Mouse (Mus musculus) stomach, embryonic 14.5 days (tissue): ENCODE data around the gene Tbc1d5. TPM values are rescaled to one million over a fixed set of nuclear protein-coding genes. Genes with fewer than 3 reads are reported as not detected.

ENCODE experiments used
- ATAC-seq: fragments of 200-750 bp; cut with Nextera tagmentation; 2 replicates; pipeline ENCODE4 v1.8.0; 2017; ENCODE audit warnings: low read depth, moderate TSS enrichment; ENCODE audit not compliant: insufficient number of reproducible peaks, insufficient read depth, low FRiP score
- H3K27ac ChIP-seq: fragments of 300-500 bp; sonication (generic); 2 replicates; pipeline ENCODE4 v1.5.1; 2014; ENCODE audit warnings: mild to moderate bottlenecking, low read length, moderate library complexity, mixed read lengths
- H3K27me3 ChIP-seq: fragments of 300-500 bp; sonication (generic); 2 replicates; pipeline ENCODE4 v1.6.1; 2014; ENCODE audit warnings: low read length, control low read depth, mixed read lengths; ENCODE audit not compliant: control insufficient read depth, insufficient read depth
- H3K36me3 ChIP-seq: fragments of 300-500 bp; sonication (generic); 2 replicates; pipeline ENCODE4 v1.6.1; 2014; ENCODE audit warnings: mild to moderate bottlenecking, control low read depth, low read length, moderate library complexity, mixed read lengths; ENCODE audit not compliant: control insufficient read depth, insufficient read depth
- H3K4me1 ChIP-seq: fragments of 300-500 bp; sonication (generic); 2 replicates; pipeline ENCODE4 v1.6.1; 2014; ENCODE audit warnings: low read length, control low read depth, mixed read lengths; ENCODE audit not compliant: control insufficient read depth, insufficient read depth
- H3K4me2 ChIP-seq: fragments of 300-500 bp; sonication (generic); replicated peaks from 2 replicates; pipeline ENCODE4 v1.6.1; 2014; ENCODE audit warnings: low read depth, low read length, control low read depth
- H3K4me3 ChIP-seq: fragments of 300-500 bp; sonication (generic); 2 replicates; pipeline ENCODE4 v1.5.1; 2014; ENCODE audit warnings: low read depth, low read length, control low read depth
- H3K9ac ChIP-seq: fragments of 300-500 bp; sonication (generic); replicated peaks from 2 replicates; pipeline ENCODE4 v1.6.1; 2014; ENCODE audit warnings: low read depth, mild to moderate bottlenecking, control low read depth, low read length, moderate library complexity, mixed read lengths
- H3K9me3 ChIP-seq: fragments of 300-500 bp; sonication (generic); 2 replicates; pipeline ENCODE4 v1.6.1; 2016; ENCODE audit warnings: low read depth, low read length, control low read depth; ENCODE audit not compliant: control insufficient read depth
- WGBS: fragments of 180-500 bp; shearing (Covaris S2); extraction: QIAGEN DNeasy Blood & Tissue Kit; methylation state at CpG from one replicate; pipeline ENCODE4 v1.1.7; 2014; 5-methylcytosine and 5-hydroxymethylcytosine counted together
- polyA plus RNA-seq: library from polyadenylated mRNA; unstranded; fragments of >200 nt; fragmentation: Nextera tagmentation; extraction: Ambion mirVana; gene quantifications from 2 replicates; pipeline ENCODE4 v1.2.1, GENCODE M21; 2014

The Tbc1d5 gene
- polyA plus RNA-seq, 1 experiment from 2014 or later, result 14.3 TPM

- Histone ChIP-seq H3K9me3 (no peaks in the 10 kb centered on the region), H3K4me3 (no peak overlapping the region), H3K27ac (no peak overlapping the region), H3K4me1 (no peaks in the 10 kb centered on the region), H3K36me3 (no peaks in the 10 kb centered on the region), H3K27me3 (no peaks in the 10 kb centered on the region), H3K4me2 (no peak overlapping the region), H3K9ac (no peak overlapping the region)
- no peak for ATAC-seq
- WGBS, result 34% methylated on average over 1 of the region's 1 CpGs
Measured at GRCm38 (mm10) chr17:50972142-50972541, 207.0 kb downstream of the Tbc1d5 start.

DNA sequence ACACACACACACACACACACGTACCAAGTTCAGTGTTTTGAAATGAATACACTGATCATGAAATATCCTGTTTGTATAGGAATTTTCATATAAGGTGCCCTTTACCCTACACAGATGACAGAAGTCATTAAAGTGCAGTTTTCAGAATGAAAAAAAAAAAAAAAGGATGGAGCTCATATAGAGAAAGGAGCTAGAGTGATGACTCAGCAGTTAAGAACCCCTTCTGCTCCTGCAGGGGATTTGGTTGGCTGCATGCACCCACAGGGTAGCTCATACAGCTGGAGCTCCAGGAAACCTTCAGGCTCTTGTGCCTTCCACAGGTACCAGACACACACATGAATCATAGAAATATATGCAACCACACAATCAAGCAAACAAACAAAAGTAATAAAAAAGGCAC lies 213.0 kb downstream of the Tbc1d5 start:
- no peak overlapping the region for H3K4me2 ChIP-seq
- H3K36me3 ChIP-seq, result no peaks in the 10 kb centered on the region
- WGBS, result 83% methylated on average over 1 of the region's 1 CpGs
- H3K4me1 ChIP-seq, result no peaks in the 10 kb centered on the region
- no peaks in the 10 kb centered on the region for H3K9me3 ChIP-seq
- H3K9ac ChIP-seq, result no peak overlapping the region
- H3K27ac ChIP-seq, result no peak overlapping the region
- H3K27me3 ChIP-seq, result no peaks in the 10 kb centered on the region
- ATAC-seq, result no peak
- no peak overlapping the region for H3K4me3 ChIP-seq

- Histone ChIP-seq H3K27ac (no peak overlapping the region), H3K4me3 (no peak overlapping the region), H3K27me3 (no peaks in the 10 kb centered on the region), H3K4me2 (no peak overlapping the region), H3K9me3 (no peaks in the 10 kb centered on the region), H3K36me3 (no peaks in the 10 kb centered on the region), H3K4me1 (no peaks in the 10 kb centered on the region), H3K9ac (no peak overlapping the region)
- 89% methylated on average over 9 of the region's 9 CpGs for WGBS
- ATAC-seq, result no peak
Measured at GRCm38 (mm10) chr17:50954313-50954712, 224.8 kb downstream of the Tbc1d5 start.

- Histone ChIP-seq H3K27ac (no peak overlapping the region), H3K27me3 (no peaks in the 10 kb centered on the region), H3K4me3 (no peak overlapping the region), H3K4me1 (no peaks in the 10 kb centered on the region), H3K36me3 (no peaks in the 10 kb centered on the region), H3K9me3 (no peaks in the 10 kb centered on the region), H3K4me2 (no peak overlapping the region), H3K9ac (no peak overlapping the region)
- 92% methylated on average over 2 of the region's 2 CpGs for WGBS
- ATAC-seq, result no peak
Measured at GRCm38 (mm10) chr17:50922308-50922707, 256.8 kb downstream of the Tbc1d5 start.

- ATAC-seq, result no peak
- WGBS, result 91% methylated on average over 2 of the region's 2 CpGs
Measured at GRCm38 (mm10) chr17:50915216-50915615, 263.9 kb downstream of the Tbc1d5 start.

GRCm38 (mm10) chr17:50908568-50909335 lies 270.4 kb downstream of the Tbc1d5 start:
- H3K27ac ChIP-seq, result no peak overlapping the region
- no peak for ATAC-seq
- H3K36me3 ChIP-seq, result no peaks in the 10 kb centered on the region
- WGBS, result 62% methylated on average over 6 of the region's 6 CpGs
- no peak overlapping the region for H3K4me3 ChIP-seq
- no peaks in the 10 kb centered on the region for H3K9me3 ChIP-seq
- H3K9ac ChIP-seq, result no peak overlapping the region
- H3K4me2 ChIP-seq, result no peak overlapping the region
- H3K27me3 ChIP-seq, result no peaks in the 10 kb centered on the region
- H3K4me1 ChIP-seq, result no peaks in the 10 kb centered on the region

More at GRCm38 (mm10) chr17:50915216-50915615, 263.9 kb downstream of the Tbc1d5 start:
- no peaks in the 10 kb centered on the region for H3K4me1 ChIP-seq
- H3K9me3 ChIP-seq, result no peaks in the 10 kb centered on the region
- H3K27me3 ChIP-seq, result no peaks in the 10 kb centered on the region
- no peak overlapping the region for H3K9ac ChIP-seq
- H3K27ac ChIP-seq, result no peak overlapping the region
- no peak overlapping the region for H3K4me2 ChIP-seq
- no peaks in the 10 kb centered on the region for H3K36me3 ChIP-seq
- H3K4me3 ChIP-seq, result no peak overlapping the region

- H3K9ac ChIP-seq, result no peak overlapping the region
Measured at GRCm38 (mm10) chr17:50908160-50908559, 271.0 kb downstream of the Tbc1d5 start.

DNA sequence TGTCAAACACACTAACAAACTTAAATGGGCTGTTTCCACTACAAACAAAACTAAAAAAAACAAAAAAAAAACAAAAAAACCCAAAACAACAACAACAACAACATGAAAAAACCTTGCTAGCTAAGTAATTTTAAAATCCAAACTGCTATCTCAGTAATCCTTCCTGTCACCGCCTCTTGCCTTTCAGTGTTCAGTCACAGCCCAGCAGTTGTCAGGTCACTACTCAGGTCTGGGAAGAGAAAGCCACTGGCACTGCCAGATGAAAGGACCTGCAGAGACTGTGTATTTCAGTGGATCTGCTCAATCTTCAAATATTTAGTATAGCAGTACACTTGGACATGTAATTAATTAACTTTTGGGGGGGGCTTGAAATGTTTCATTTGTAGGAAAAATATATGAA lies 272.5 kb downstream of the Tbc1d5 start:
- ATAC-seq, result no peak
- H3K4me2 ChIP-seq, result no peak overlapping the region
- H3K9ac ChIP-seq, result no peak overlapping the region
- no peaks in the 10 kb centered on the region for H3K4me1 ChIP-seq
- no peaks in the 10 kb centered on the region for H3K36me3 ChIP-seq
- WGBS, result 47% methylated on average over 1 of the region's 1 CpGs
- no peak overlapping the region for H3K27ac ChIP-seq
- no peaks in the 10 kb centered on the region for H3K27me3 ChIP-seq
- no peak overlapping the region for H3K4me3 ChIP-seq
- H3K9me3 ChIP-seq, result no peaks in the 10 kb centered on the region

More at GRCm38 (mm10) chr17:50908160-50908559, 271.0 kb downstream of the Tbc1d5 start:
- Histone ChIP-seq H3K4me3 (no peak overlapping the region), H3K9me3 (no peaks in the 10 kb centered on the region), H3K27ac (no peak overlapping the region), H3K4me1 (no peaks in the 10 kb centered on the region), H3K36me3 (no peaks in the 10 kb centered on the region), H3K4me2 (no peak overlapping the region), H3K27me3 (no peaks in the 10 kb centered on the region)
- no peak for ATAC-seq
- 77% methylated on average over 4 of the region's 4 CpGs for WGBS

GRCm38 (mm10) chr17:50904463-50904862 lies 274.7 kb downstream of the Tbc1d5 start:
- Histone ChIP-seq H3K27me3 (no peaks in the 10 kb centered on the region), H3K4me3 (no peak overlapping the region), H3K9ac (no peak overlapping the region), H3K9me3 (no peaks in the 10 kb centered on the region), H3K4me2 (no peak overlapping the region), H3K36me3 (no peaks in the 10 kb centered on the region), H3K27ac (no peak overlapping the region), H3K4me1 (no peaks in the 10 kb centered on the region)
- WGBS, result 74% methylated on average over 3 of the region's 3 CpGs
- no peak for ATAC-seq
